Mouse (Mus musculus) forebrain, embryonic 13.5 days (tissue): Measurements from ENCODE around the gene Plcb3. TPM values are rescaled to one million over a fixed set of nuclear protein-coding genes. Genes with fewer than 3 reads are reported as not detected.

Experiments
- ATAC-seq: fragments of 200-750 bp; cut with Nextera tagmentation; 2 replicates; pipeline ENCODE4 v1.8.0; 2017
- H3K27ac ChIP-seq: fragments of 300-500 bp; sonication (generic); 2 replicates; pipeline ENCODE4 v1.5.1; 2015; ENCODE audit warnings: inconsistent platforms, mild to moderate bottlenecking, moderate library complexity
- H3K27me3 ChIP-seq: fragments of 300-500 bp; sonication (generic); 2 replicates; pipeline ENCODE4 v1.6.1; 2015; ENCODE audit warnings: mild to moderate bottlenecking, inconsistent platforms
- H3K36me3 ChIP-seq: fragments of 300-500 bp; sonication (generic); 2 replicates; pipeline ENCODE4 v1.6.1; 2015; ENCODE audit warnings: mild to moderate bottlenecking, inconsistent platforms; ENCODE audit not compliant: poor library complexity, severe bottlenecking
- H3K4me1 ChIP-seq: fragments of 300-500 bp; sonication (generic); 2 replicates; pipeline ENCODE4 v1.6.1; 2015; ENCODE audit warnings: inconsistent platforms
- H3K4me2 ChIP-seq: fragments of 300-500 bp; sonication (generic); 2 replicates; pipeline ENCODE4 v1.6.1; 2015; ENCODE audit warnings: inconsistent platforms, mild to moderate bottlenecking, moderate library complexity
- H3K4me3 ChIP-seq: fragments of 300-500 bp; sonication (generic); 2 replicates; pipeline ENCODE4 v1.5.1; 2015; ENCODE audit warnings: mild to moderate bottlenecking, inconsistent platforms
- H3K9ac ChIP-seq: fragments of 300-500 bp; sonication (generic); 2 replicates; pipeline ENCODE4 v1.6.1; 2015; ENCODE audit warnings: mild to moderate bottlenecking, inconsistent platforms
- H3K9me3 ChIP-seq: fragments of 300-500 bp; sonication (generic); replicated peaks from 2 replicates; pipeline ENCODE4 v1.6.1; 2016; ENCODE audit warnings: inconsistent platforms
- WGBS: fragments of 180-500 bp; shearing (Covaris S2); methylation state at CpG from one replicate; pipeline ENCODE4 v1.1.7; 2015; 5-methylcytosine and 5-hydroxymethylcytosine counted together
- polyA plus RNA-seq: library from polyadenylated mRNA; unstranded; fragments of >200 nt; fragmentation: Nextera tagmentation; extraction: Ambion mirVana; gene quantifications from 2 replicates; pipeline ENCODE4 v1.2.1, GENCODE M21; 2015

Plcb3 gene
- polyA plus RNA-seq, 1 experiment from 2014 or later: 11.0 TPM

GRCm38 (mm10) chr19:6941372-6942248 is 34.7 kb downstream of the Plcb3 start, which contains the start of gene Bad:
Bad (plus strand) TSS chr19:6941861.
- peak; percentile 90 for ATAC-seq
- Histone ChIP-seq H3K27ac (peak within 1 kb of the TSS; percentile 90), H3K4me2 (peak within 1 kb of the TSS; percentile 99), H3K4me1 (peaks cover 43% of the 10 kb centered on the region), H3K36me3 (peaks cover 10% of the 10 kb centered on the region), H3K9ac (peak within 1 kb of the TSS; percentile 95), H3K27me3 (peaks cover 4% of the 10 kb centered on the region; the same call in 1 of the 2 replicates), H3K9me3 (no peaks in the 10 kb centered on the region), H3K4me3 (peak within 1 kb of the TSS; percentile 86)
- WGBS: 0% methylated on average over 81 of the region's 83 CpGs

GRCm38 (mm10) chr19:6940396-6941351 is 35.6 kb downstream of the Plcb3 start:
- Histone ChIP-seq H3K9ac (peak overlapping the region; percentile 95), H3K4me2 (peak overlapping the region; percentile 99), H3K27ac (peak overlapping the region; percentile 59; the same call in 1 of the 2 replicates), H3K36me3 (peaks cover 8% of the 10 kb centered on the region), H3K27me3 (peaks cover 12% of the 10 kb centered on the region), H3K4me1 (peaks cover 43% of the 10 kb centered on the region), H3K9me3 (no peaks in the 10 kb centered on the region), H3K4me3 (peak overlapping the region; percentile 86)
- peak; percentile 25 for ATAC-seq
- 21% methylated on average over 28 of the region's 29 CpGs for WGBS

DNA sequence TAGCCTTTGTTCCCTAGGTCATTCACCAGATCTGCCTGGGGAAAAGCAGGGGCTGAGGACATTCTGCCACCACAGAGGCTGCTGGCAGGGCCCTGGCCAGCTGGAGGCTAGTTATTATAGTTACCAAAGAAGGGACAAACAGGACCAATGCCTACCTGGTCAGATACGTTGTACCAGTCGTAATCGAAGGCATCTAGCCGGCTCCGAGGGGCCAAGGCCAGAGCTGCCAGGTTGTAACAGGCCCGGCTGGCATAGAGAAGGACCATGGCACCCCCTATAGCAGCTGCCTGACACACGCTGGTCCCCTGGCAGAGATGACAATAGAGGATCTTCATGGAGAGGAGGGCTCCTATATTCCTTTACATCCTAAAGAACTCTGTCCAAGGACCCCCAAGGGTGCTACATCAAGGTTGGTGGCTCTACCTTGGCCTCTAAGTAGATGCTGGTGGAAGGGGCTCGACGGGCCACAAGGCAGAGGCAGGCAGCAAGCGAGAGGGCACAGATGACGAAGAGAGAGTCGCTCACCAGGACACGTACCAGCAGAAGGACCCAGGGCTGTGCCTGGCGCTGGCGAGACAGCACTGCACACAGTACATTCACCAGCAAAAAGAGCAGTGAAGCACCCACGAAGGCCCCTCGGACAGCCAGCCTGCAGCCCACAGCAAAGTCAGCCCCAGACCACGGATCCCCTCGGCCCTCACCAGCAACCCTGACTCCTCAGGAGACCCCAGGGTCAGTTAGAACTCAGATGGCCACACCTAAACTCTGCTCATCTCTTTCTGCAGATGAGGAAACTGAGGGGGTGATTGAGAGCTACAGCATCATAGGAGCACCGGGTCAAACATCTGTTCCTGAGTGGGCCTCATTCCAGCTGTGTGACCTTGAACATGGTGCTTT is 36.9 kb downstream of the Plcb3 start:
- 0 out of 2 replicates have a peak overlapping the region, but pooled peaks have one; percentile 4 for H3K4me3 ChIP-seq
- no peak overlapping the region for H3K27ac ChIP-seq
- H3K9me3 ChIP-seq: no peaks in the 10 kb centered on the region
- H3K9ac ChIP-seq: peak overlapping the region; percentile 48
- no peaks in the 10 kb centered on the region for H3K36me3 ChIP-seq
- peak overlapping the region; percentile 99 for H3K4me2 ChIP-seq
- ATAC-seq: no peak
- 87% methylated on average over 20 of the region's 20 CpGs for WGBS
- H3K27me3 ChIP-seq: peaks cover 25% of the 10 kb centered on the region
- H3K4me1 ChIP-seq: peaks cover 43% of the 10 kb centered on the region

DNA sequence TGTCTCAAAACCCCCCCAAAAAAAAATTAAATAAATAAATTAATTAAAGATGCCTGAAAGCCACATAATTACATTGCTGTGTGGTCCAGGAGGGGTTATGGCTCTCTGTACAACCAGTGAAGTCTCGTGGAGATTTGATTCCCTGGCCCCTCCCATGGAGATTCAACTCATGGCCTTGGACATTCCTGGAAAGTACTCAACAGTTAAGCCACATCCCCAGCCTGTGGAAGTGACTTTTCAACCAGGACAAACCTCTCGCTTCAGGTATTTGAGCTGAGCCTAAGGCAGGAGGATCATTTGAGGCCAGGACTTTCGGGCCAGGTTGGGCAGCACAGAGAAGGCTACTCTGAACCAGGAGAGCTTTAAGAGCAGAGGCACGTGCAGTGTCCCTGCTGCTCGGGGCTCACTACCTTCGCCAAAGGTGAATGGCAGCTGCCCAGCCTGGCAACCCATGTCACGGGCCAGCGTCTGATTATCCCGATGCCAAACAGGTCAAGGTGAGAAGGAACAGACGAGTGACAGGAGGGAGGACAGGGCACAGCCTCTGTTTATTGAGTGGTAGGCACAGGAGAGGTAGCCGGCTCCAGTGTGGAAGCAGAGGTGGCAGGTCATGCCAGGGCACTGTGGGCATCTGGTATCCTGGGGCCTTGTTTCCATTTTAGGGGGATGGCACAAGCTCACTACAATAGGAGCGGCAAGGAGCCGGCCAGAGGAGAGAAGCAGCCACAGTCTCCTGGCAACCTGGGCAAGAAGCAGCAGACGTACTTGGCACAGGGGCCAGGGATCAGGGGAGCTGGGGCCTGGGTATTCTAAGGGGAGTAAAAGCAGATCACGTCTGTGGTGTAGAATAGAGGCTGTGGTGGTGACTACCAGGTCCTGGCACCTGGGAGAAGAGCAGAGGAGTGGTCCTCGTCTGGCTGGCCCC is 38.5 kb downstream of the Plcb3 start:
- Histone ChIP-seq H3K9ac (peak overlapping the region; percentile 48; the same call in 1 of the 2 replicates), H3K9me3 (no peaks in the 10 kb centered on the region), H3K27me3 (peaks cover 41% of the 10 kb centered on the region), H3K27ac (no peak overlapping the region), H3K4me1 (peaks cover 51% of the 10 kb centered on the region), H3K36me3 (no peaks in the 10 kb centered on the region), H3K4me2 (no peak overlapping the region), H3K4me3 (no peak overlapping the region)
- WGBS: 81% methylated on average over 16 of the region's 16 CpGs
- no peak for ATAC-seq

GRCm38 (mm10) chr19:6936299-6936698 is 40.0 kb downstream of the Plcb3 start:
- peaks cover 46% of the 10 kb centered on the region for H3K4me1 ChIP-seq
- no peak overlapping the region for H3K4me2 ChIP-seq
- no peaks in the 10 kb centered on the region for H3K9me3 ChIP-seq
- H3K27ac ChIP-seq: no peak overlapping the region
- ATAC-seq: no peak
- peaks cover 56% of the 10 kb centered on the region for H3K27me3 ChIP-seq
- H3K4me3 ChIP-seq: no peak overlapping the region
- WGBS: 21% methylated on average over 3 of the region's 3 CpGs
- no peak overlapping the region for H3K9ac ChIP-seq
- H3K36me3 ChIP-seq: no peaks in the 10 kb centered on the region

DNA sequence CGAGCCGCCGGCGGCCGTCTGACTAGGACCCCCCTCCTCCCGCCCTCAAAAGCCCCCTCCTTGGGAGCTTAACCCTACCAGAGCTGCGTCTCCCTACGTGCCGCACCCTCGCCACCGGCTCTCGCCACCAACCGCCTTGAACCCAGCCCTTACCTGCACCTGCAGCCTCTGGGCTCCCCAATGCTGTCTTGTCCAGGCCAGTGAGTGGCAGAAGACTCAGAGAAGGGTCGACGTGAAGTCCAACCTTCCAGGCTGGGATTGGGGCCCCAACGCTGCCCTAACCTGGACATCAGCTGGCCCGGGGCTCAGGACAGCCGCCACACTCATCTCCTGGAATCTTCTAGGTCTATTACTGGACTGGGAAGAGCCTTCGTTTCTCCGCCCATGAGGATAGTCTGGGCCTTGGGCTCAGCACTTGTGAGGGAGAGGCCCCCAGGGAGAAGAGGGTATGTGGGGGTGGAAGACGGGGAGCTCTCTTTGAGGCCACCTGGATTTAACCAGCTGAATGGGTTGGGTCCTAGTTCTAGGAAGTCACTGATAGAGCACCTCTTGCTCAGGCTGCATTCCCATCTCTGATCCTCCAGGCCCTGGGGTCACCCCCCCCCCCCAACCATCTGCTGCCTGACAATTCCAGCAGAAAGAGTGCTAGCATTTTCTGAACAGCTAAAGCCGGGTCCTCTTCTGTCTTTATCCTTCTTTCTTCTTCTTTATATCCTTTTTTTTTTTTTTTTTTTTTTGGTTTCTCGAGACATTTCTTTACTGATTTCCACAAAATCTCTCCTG is 41.9 kb downstream of the Plcb3 start, which contains the start of gene Kcnk4:
Kcnk4 (minus strand) TSS at position 321 of the 783 bp plus-strand sequence.
- no peaks in the 10 kb centered on the region for H3K36me3 ChIP-seq
- H3K4me3 ChIP-seq: peak within 1 kb of the TSS; percentile 39
- H3K9ac ChIP-seq: peak within 1 kb of the TSS; percentile 61
- peaks cover 29% of the 10 kb centered on the region for H3K4me1 ChIP-seq
- 8% methylated on average over 22 of the region's 23 CpGs for WGBS
- no peak within 1 kb of the TSS for H3K27ac ChIP-seq
- no peaks in the 10 kb centered on the region for H3K9me3 ChIP-seq
- H3K4me2 ChIP-seq: peak within 1 kb of the TSS; percentile 64
- peaks cover 71% of the 10 kb centered on the region for H3K27me3 ChIP-seq
- ATAC-seq: 0 out of 2 replicates have a peak, but pooled peaks have one; percentile 3

- Histone ChIP-seq H3K4me2 (peak overlapping the region; percentile 64), H3K27ac (no peak overlapping the region), H3K4me1 (peaks cover 23% of the 10 kb centered on the region), H3K9ac (peak overlapping the region; percentile 61), H3K27me3 (peaks cover 79% of the 10 kb centered on the region), H3K36me3 (no peaks in the 10 kb centered on the region), H3K4me3 (peak overlapping the region; percentile 39), H3K9me3 (no peaks in the 10 kb centered on the region)
- ATAC-seq: peak; percentile 48
- 3% methylated on average over 58 of the region's 58 CpGs for WGBS
Measured at GRCm38 (mm10) chr19:6933436-6934194, 42.7 kb downstream of the Plcb3 start.

GRCm38 (mm10) chr19:6933102-6933435 is 43.2 kb downstream of the Plcb3 start:
- Histone ChIP-seq H3K4me2 (peak overlapping the region; percentile 64), H3K36me3 (no peaks in the 10 kb centered on the region), H3K9me3 (no peaks in the 10 kb centered on the region), H3K27me3 (peaks cover 83% of the 10 kb centered on the region), H3K27ac (no peak overlapping the region), H3K4me3 (no peak overlapping the region; the same call in 1 of the 2 replicates), H3K9ac (peak overlapping the region; percentile 61; the same call in 1 of the 2 replicates), H3K4me1 (peaks cover 17% of the 10 kb centered on the region)
- 18% methylated on average over 4 of the region's 4 CpGs for WGBS
- no peak for ATAC-seq

DNA sequence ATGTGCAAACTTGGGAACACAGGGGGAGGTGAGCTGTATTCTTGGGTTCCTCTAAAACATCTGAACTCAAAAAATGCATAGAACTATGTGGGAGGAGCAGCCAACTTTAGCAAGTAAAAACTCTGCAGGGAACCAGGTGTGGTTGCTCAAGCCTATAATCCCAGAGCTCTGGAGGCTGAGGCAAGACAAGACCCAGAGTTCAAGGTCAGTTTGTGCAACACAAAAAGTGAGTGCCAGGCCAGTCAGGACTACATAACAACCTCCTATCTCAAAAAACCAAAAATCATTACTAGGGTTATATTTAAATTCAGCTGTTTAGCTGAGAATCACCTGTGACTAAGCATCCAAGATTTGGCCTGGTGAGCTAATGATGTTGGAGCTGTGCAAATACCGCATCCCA is 44.3 kb downstream of the Plcb3 start:
- 45% methylated on average over 1 of the region's 1 CpGs for WGBS

More for the DNA sequence above, 44.3 kb downstream of the Plcb3 start:
- Histone ChIP-seq H3K4me2 (no peak overlapping the region), H3K36me3 (no peaks in the 10 kb centered on the region), H3K27ac (no peak overlapping the region), H3K9me3 (no peaks in the 10 kb centered on the region), H3K27me3 (peaks cover 91% of the 10 kb centered on the region), H3K4me3 (no peak overlapping the region), H3K9ac (no peak overlapping the region), H3K4me1 (peaks cover 15% of the 10 kb centered on the region)
- ATAC-seq: no peak
